Mouse (Mus musculus): Measurements from ENCODE around the gene Fam49a.

DNA sequence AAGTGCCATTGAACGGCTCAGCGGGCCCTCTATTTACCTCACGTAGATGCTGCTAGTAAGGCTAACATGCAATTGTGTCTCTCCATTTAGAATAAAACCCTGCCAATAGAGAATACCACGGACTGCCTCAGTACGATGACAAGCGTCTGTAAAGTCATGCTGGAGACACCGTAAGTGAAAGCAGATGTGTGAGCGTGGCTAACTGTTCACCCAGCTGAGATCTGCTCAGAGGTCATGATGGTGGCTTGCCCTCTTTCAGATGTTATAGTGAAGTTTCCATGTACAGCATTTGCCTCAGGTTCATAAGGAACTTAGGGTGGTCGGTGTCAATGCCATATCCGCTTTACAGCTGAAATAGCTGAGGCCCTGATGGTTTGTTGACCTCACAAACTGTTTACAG is 100.4 kb downstream of the Fam49a start:
- no peak for TF ChIP-seq CTCF (IDR thresholded peaks at IDR 0.05; ENCODE audit: control insufficient read depth, insufficient read depth, low read length)
- no peak for TF ChIP-seq POLR2A (IDR thresholded peaks at IDR 0.05; ENCODE audit: borderline replicate concordance, control insufficient read depth, low read depth, low read length)
